Mouse (Mus musculus): Measurements from ENCODE around the gene Pcnt. TPM values are rescaled to one million over a fixed set of nuclear protein-coding genes. Genes with fewer than 3 reads are reported as not detected.

The Pcnt gene
- 13.9 and 16.4 TPM in 2 replicates for polyA plus RNA-seq (2015; fragmentation: Nextera tagmentation; extraction: Ambion mirVana)

GRCm38 (mm10) chr10:76442178-76443088 lies at the start of gene Pcnt:
Gene Pcnt, minus strand, starts transcription at chr10:76442786.
- under 1% methylated on average over 78 of the region's 78 CpGs for WGBS
- Histone ChIP-seq H3K27ac (peak within 1 kb of the TSS; percentile 94), H3K4me2 (peak within 1 kb of the TSS; percentile 83), H3K27me3 (no peaks in the 10 kb centered on the region), H3K36me3 (peaks cover 24% of the 10 kb centered on the region), H3K9ac (peak within 1 kb of the TSS; percentile 82), H3K4me1 (peaks cover 24% of the 10 kb centered on the region), H3K4me3 (peak within 1 kb of the TSS; percentile 79), H3K9me3 (no peaks in the 10 kb centered on the region)
- ATAC-seq (ENCODE audit: insufficient number of reproducible peaks, insufficient read depth, low FRiP score, low TSS enrichment, low read depth): peak; percentile 98

DNA sequence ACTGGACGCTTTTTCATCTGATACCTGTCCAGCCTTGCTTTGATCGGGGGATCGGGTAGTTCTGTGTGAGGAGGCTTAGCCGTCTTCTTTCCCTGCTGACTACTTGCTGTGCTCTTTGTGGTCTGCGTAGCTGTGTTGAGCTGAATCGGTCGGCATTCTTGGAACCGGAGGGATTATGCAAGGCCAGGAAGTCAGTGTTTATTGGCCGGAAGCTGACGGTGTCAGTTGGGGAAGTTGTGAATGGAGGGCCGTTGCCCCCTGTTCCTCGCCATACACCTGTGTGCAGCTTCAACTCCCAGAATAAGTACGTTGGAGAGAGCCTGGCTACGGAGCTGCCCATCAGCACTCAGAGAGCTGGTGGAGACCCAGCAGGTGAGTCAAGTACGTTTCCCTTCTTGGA lies 46.6 kb upstream of the Pcnt start:
- no peak for ATAC-seq (ENCODE audit: insufficient number of reproducible peaks, insufficient read depth, low FRiP score, low TSS enrichment, low read depth)
- Histone ChIP-seq H3K4me1 (no peaks in the 10 kb centered on the region), H3K27me3 (no peaks in the 10 kb centered on the region), H3K36me3 (peaks cover 92% of the 10 kb centered on the region), H3K27ac (no peak overlapping the region), H3K9ac (no peak overlapping the region), H3K4me2 (no peak overlapping the region), H3K4me3 (no peak overlapping the region), H3K9me3 (no peaks in the 10 kb centered on the region)
- WGBS: 95% methylated on average over 15 of the region's 15 CpGs

- 91% methylated on average over 8 of the region's 8 CpGs for WGBS
- Histone ChIP-seq H3K9ac (no peak overlapping the region), H3K36me3 (peaks cover 92% of the 10 kb centered on the region), H3K4me1 (no peaks in the 10 kb centered on the region), H3K4me2 (no peak overlapping the region), H3K4me3 (no peak overlapping the region), H3K27me3 (no peaks in the 10 kb centered on the region), H3K27ac (no peak overlapping the region), H3K9me3 (no peaks in the 10 kb centered on the region)
- ATAC-seq (ENCODE audit: insufficient number of reproducible peaks, insufficient read depth, low FRiP score, low TSS enrichment, low read depth): no peak
Measured at GRCm38 (mm10) chr10:76488265-76488664, 45.7 kb upstream of the Pcnt start.

DNA sequence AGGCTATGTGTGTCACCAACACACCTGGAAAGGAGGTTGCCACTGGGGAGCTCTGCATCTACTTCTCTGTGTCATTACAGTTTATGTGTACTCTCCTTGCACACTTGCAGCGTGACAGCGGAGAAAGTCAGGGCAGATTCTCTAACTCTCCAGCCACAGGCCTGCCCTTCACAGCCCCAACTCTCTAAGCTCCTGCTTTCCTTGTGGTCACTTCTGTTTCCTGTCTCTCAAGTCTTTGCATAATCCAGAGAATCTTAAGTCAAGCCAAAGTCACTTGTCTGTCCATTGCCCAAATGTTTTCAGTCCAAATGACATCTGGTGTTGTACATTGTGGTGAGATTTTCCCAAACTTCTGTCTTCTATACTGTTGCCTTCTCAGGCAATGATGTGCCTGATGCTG lies 43.7 kb upstream of the Pcnt start:
- Histone ChIP-seq H3K27ac (no peak overlapping the region), H3K9me3 (no peaks in the 10 kb centered on the region), H3K4me1 (no peaks in the 10 kb centered on the region), H3K4me3 (no peak overlapping the region), H3K4me2 (no peak overlapping the region), H3K9ac (no peak overlapping the region), H3K27me3 (no peaks in the 10 kb centered on the region), H3K36me3 (peaks cover 97% of the 10 kb centered on the region)
- 99% methylated on average over 2 of the region's 2 CpGs for WGBS
- ATAC-seq (ENCODE audit: insufficient number of reproducible peaks, insufficient read depth, low FRiP score, low TSS enrichment, low read depth): no peak

DNA sequence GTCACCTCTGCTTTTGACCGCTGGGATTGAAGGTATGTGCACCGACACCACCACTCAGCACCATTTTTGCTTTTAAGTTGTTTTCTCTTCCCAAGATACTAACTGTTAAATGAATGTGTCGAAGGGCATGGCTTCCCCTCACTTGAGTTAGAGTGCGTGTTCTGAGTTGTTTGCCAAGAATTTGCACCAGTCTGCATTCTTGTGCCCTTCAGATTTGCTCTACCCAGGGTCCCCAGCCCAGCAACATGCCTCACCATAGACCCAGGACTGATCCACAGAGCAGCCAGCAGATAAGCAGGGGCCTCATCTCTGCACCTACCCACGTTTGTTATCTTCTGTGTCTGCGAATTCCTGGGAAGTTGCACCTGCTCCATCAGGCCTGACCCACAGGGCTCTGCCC lies 38.9 kb upstream of the Pcnt start:
- H3K36me3 ChIP-seq: peaks cover 96% of the 10 kb centered on the region
- H3K9ac ChIP-seq: no peak overlapping the region
- no peak overlapping the region for H3K4me3 ChIP-seq
- H3K4me1 ChIP-seq: no peaks in the 10 kb centered on the region
- no peaks in the 10 kb centered on the region for H3K9me3 ChIP-seq
- no peak for ATAC-seq (ENCODE audit: insufficient number of reproducible peaks, insufficient read depth, low FRiP score, low TSS enrichment, low read depth)
- no peaks in the 10 kb centered on the region for H3K27me3 ChIP-seq
- WGBS: 91% methylated on average over 6 of the region's 6 CpGs
- H3K27ac ChIP-seq: no peak overlapping the region
- H3K4me2 ChIP-seq: no peak overlapping the region

DNA sequence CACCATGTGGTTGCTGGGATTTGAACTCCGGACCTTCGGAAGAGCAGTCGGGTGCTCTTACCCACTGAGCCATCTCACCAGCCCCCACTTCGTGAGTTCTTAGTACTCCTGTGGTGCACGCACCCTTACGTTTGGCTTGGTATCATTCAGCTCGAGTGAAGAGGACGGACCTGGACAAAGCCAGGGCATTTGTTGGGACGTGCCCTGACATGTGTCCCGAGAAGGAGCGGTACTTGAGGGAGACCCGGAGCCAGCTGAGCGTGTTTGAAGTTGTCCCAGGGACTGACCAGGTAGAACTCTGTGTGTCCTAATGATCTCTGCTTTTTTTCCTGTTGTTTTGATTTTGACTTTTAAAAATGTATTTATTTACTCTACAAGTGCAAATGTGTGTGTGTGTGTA lies 38.3 kb upstream of the Pcnt start:
- WGBS: 82% methylated on average over 13 of the region's 13 CpGs
- Histone ChIP-seq H3K27ac (no peak overlapping the region), H3K9me3 (no peaks in the 10 kb centered on the region), H3K9ac (no peak overlapping the region), H3K36me3 (peaks cover 96% of the 10 kb centered on the region), H3K4me2 (no peak overlapping the region), H3K4me1 (no peaks in the 10 kb centered on the region), H3K4me3 (no peak overlapping the region), H3K27me3 (no peaks in the 10 kb centered on the region)
- ATAC-seq (ENCODE audit: insufficient number of reproducible peaks, insufficient read depth, low FRiP score, low TSS enrichment, low read depth): no peak

DNA sequence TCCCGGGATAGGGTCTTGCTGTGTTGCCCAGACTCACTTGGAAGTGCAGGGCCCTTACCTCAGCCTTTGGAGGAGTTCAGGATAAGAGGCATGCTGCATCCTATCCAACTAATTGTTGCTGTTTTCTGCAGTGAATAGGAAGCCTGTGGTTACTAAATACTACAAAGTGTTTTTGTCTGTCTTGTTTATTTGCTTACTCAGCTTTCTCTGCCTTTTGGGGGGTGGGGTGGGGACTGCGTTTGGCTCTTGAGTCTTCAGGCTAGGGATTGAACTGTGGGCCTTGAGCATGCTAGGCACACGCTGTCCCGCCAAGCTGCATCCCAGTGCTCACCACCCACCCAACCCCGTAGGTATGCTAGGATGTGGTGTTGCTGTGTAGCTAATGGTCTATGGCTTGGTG lies 31.2 kb upstream of the Pcnt start:
- 90% methylated on average over 5 of the region's 5 CpGs for WGBS
- 0 out of 2 replicates have a peak, but pooled peaks cover 6% of the 10 kb centered on the region for H3K4me1 ChIP-seq
- H3K4me2 ChIP-seq: no peak overlapping the region
- H3K27me3 ChIP-seq: no peaks in the 10 kb centered on the region
- peaks cover 66% of the 10 kb centered on the region for H3K36me3 ChIP-seq
- no peaks in the 10 kb centered on the region for H3K9me3 ChIP-seq
- no peak for ATAC-seq (ENCODE audit: insufficient number of reproducible peaks, insufficient read depth, low FRiP score, low TSS enrichment, low read depth)
- H3K27ac ChIP-seq: no peak overlapping the region
- H3K4me3 ChIP-seq: no peak overlapping the region
- H3K9ac ChIP-seq: peak overlapping the region; percentile 44

- WGBS: 2% methylated on average over 55 of the region's 55 CpGs
Measured at GRCm38 (mm10) chr10:76468203-76469162, 25.9 kb upstream of the Pcnt start, which contains the start of the genes Mcm3ap and Ybey. Gene Mcm3ap, plus strand, starts transcription at chr10:76468927. Gene Ybey, minus strand, starts transcription at chr10:76469114.

DNA sequence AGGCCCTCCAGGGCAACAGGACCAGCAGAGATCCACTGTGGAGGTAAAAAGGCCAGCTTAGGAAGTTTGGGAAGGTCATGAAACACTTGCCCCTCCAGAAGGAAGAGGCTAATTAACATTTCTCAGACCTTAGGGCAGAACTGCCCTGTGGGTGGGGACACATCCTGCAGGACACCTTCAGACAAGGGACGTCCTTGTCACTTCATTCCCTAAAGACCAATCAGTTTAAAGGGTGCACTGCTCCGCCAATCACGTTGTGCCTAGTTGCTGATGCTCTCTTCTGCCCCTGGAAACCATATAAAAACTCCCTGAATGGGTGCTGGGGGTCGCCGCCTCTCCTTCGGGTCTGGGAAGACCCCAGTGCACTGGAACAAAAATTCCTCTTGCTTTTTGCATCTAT lies 20.1 kb upstream of the Pcnt start:
- Histone ChIP-seq H3K36me3 (peaks cover 19% of the 10 kb centered on the region; the same call in 1 of the 2 replicates), H3K4me1 (no peaks in the 10 kb centered on the region), H3K4me3 (no peak overlapping the region), H3K9ac (no peak overlapping the region), H3K4me2 (no peak overlapping the region), H3K9me3 (no peaks in the 10 kb centered on the region; the same call in 1 of the 2 replicates), H3K27ac (no peak overlapping the region), H3K27me3 (no peaks in the 10 kb centered on the region)
- 82% methylated on average over 6 of the region's 6 CpGs for WGBS
- ATAC-seq (ENCODE audit: insufficient number of reproducible peaks, insufficient read depth, low FRiP score, low TSS enrichment, low read depth): no peak

More at GRCm38 (mm10) chr10:76468203-76469162, 25.9 kb upstream of the Pcnt start, which contains the start of the genes Mcm3ap and Ybey:
- H3K4me3 ChIP-seq: peak within 1 kb of the TSS; percentile 63
- H3K9ac ChIP-seq: peak within 1 kb of the TSS; percentile 88
- H3K9me3 ChIP-seq: no peaks in the 10 kb centered on the region
- no peaks in the 10 kb centered on the region for H3K27me3 ChIP-seq
- H3K27ac ChIP-seq: peak within 1 kb of the TSS; percentile 76
- H3K4me1 ChIP-seq: 0 out of 2 replicates have a peak, but pooled peaks cover 5% of the 10 kb centered on the region
- peak; percentile 84 for ATAC-seq (ENCODE audit: insufficient number of reproducible peaks, insufficient read depth, low FRiP score, low TSS enrichment, low read depth)
- H3K36me3 ChIP-seq: peaks cover 34% of the 10 kb centered on the region
- peak within 1 kb of the TSS; percentile 66 for H3K4me2 ChIP-seq

- no peaks in the 10 kb centered on the region for H3K4me1 ChIP-seq
- WGBS: 87% methylated on average over 7 of the region's 7 CpGs
- H3K4me2 ChIP-seq: no peak overlapping the region
- no peaks in the 10 kb centered on the region for H3K27me3 ChIP-seq
- H3K36me3 ChIP-seq: peaks cover 19% of the 10 kb centered on the region; the same call in 1 of the 2 replicates
- no peak overlapping the region for H3K9ac ChIP-seq
- no peak for ATAC-seq (ENCODE audit: insufficient number of reproducible peaks, insufficient read depth, low FRiP score, low TSS enrichment, low read depth)
- H3K27ac ChIP-seq: no peak overlapping the region
- no peaks in the 10 kb centered on the region; the same call in 1 of the 2 replicates for H3K9me3 ChIP-seq
- no peak overlapping the region for H3K4me3 ChIP-seq
Measured at GRCm38 (mm10) chr10:76462312-76462711, 19.7 kb upstream of the Pcnt start.

- Histone ChIP-seq H3K4me2 (no peak overlapping the region), H3K9me3 (no peaks in the 10 kb centered on the region; the same call in 1 of the 2 replicates), H3K36me3 (peaks cover 19% of the 10 kb centered on the region; the same call in 1 of the 2 replicates), H3K9ac (no peak overlapping the region), H3K27me3 (no peaks in the 10 kb centered on the region), H3K4me3 (no peak overlapping the region), H3K27ac (no peak overlapping the region), H3K4me1 (no peaks in the 10 kb centered on the region)
- 85% methylated on average over 1 of the region's 1 CpGs for WGBS
- ATAC-seq (ENCODE audit: insufficient number of reproducible peaks, insufficient read depth, low FRiP score, low TSS enrichment, low read depth): no peak
Measured at GRCm38 (mm10) chr10:76461255-76461654, 18.7 kb upstream of the Pcnt start.
